Mouse (Mus musculus) macrophage (primary cell): ENCODE measurements around the gene Hipk4. TPM values are rescaled to one million over a fixed set of nuclear protein-coding genes. Genes with fewer than 3 reads are reported as not detected.

Experiments
- H3K27ac ChIP-seq: fragments of 350-480 bp; formaldehyde crosslinking; 2 replicates; pipeline ENCODE4 v1.9.0; 2021
- H3K36me3 ChIP-seq: fragments of 350-480 bp; formaldehyde crosslinking; 2 replicates; pipeline ENCODE4 v1.9.0; 2021; ENCODE audit errors: inconsistent target
- H3K4me3 ChIP-seq: fragments of 350-480 bp; formaldehyde crosslinking; 2 replicates; pipeline ENCODE4 v1.9.0; 2021; ENCODE audit errors: inconsistent target
- H3K79me2 ChIP-seq: fragments of 350-480 bp; formaldehyde crosslinking; 2 replicates; pipeline ENCODE4 v1.9.0; 2021; ENCODE audit errors: inconsistent target
- WGBS: methylation state at CpG from one replicate; pipeline ENCODE4 v1.1.7; 2026; ENCODE audit warnings: inconsistent platforms; ENCODE audit not compliant: missing documents; 5-methylcytosine and 5-hydroxymethylcytosine counted together
- polyA plus RNA-seq: library from polyadenylated mRNA; stranded (reverse); fragments of 250-400 nt; gene quantifications from 3 replicates; pipeline ENCODE4 v1.2.4, GENCODE M21; 2018; ENCODE audit warnings: inconsistent platforms
- total RNA-seq, 78 experiments: library from RNA; depleted of rRNA; stranded (reverse); fragments of 250-400 nt; gene quantifications; 1 replicate in 9 of 78; 2 replicates in 24 of 78; 3 replicates in 43 of 78; 4 replicates in 2 of 78; pipeline ENCODE4 v1.2.4; 2018; ENCODE audit warnings: inconsistent platforms in 56 of 78

Hipk4 gene
- total RNA-seq (2018; cell fraction: chromatin; rRNA removed), result under 1 TPM in 14 of 26 experiments, not detected in 12; 0.25 to 0.86 (median 0.51) TPM
- not detected for total RNA-seq (2018; cell fraction: cytosol; rRNA removed)
- under 1 TPM in 5 of 26 experiments, not detected in 21; 0.17 to 0.41 (median 0.30) TPM for total RNA-seq (2018; cell fraction: nucleus; rRNA removed)
- polyA plus RNA-seq, result 0.04 TPM in 1 of 3 replicates, not detected in the others

GRCm38 (mm10) chr7:27522967-27523366, at the start of gene Hipk4:
TSS of gene Hipk4 (plus strand) at chr7:27523267.
- H3K27ac ChIP-seq, result no peak within 1 kb of the TSS
- H3K36me3 ChIP-seq, result no peaks in the 10 kb centered on the region
- no peaks in the 10 kb centered on the region for H3K79me2 ChIP-seq
- H3K4me3 ChIP-seq, result no peak within 1 kb of the TSS
- 85% methylated on average over 5 of the region's 5 CpGs for WGBS

- Histone ChIP-seq H3K36me3 (peaks cover 13% of the 10 kb centered on the region), H3K4me3 (peak overlapping the region; percentile 96), H3K79me2 (peaks cover 24% of the 10 kb centered on the region), H3K27ac (peak overlapping the region; percentile 78)
- WGBS, result 1% methylated on average over 34 of the region's 34 CpGs
These were observed 49.1 kb upstream of the Hipk4 start for GRCm38 (mm10) chr7:27473835-27474489.

GRCm38 (mm10) chr7:27474490-27474954, 48.5 kb upstream of the Hipk4 start:
- H3K36me3 ChIP-seq, result peaks cover 13% of the 10 kb centered on the region
- peak overlapping the region; percentile 96 for H3K4me3 ChIP-seq
- 0% methylated on average over 23 of the region's 23 CpGs for WGBS
- peak overlapping the region; percentile 78 for H3K27ac ChIP-seq
- H3K79me2 ChIP-seq, result peaks cover 24% of the 10 kb centered on the region

- Histone ChIP-seq H3K79me2 (peaks cover 24% of the 10 kb centered on the region), H3K27ac (no peak overlapping the region), H3K36me3 (peaks cover 13% of the 10 kb centered on the region), H3K4me3 (no peak overlapping the region)
- 100% methylated on average over 2 of the region's 2 CpGs for WGBS
These were observed 47.5 kb upstream of the Hipk4 start for GRCm38 (mm10) chr7:27475596-27475995.

- Histone ChIP-seq H3K79me2 (peaks cover 24% of the 10 kb centered on the region), H3K4me3 (no peak overlapping the region), H3K36me3 (peaks cover 13% of the 10 kb centered on the region), H3K27ac (no peak overlapping the region)
- 96% methylated on average over 14 of the region's 14 CpGs for WGBS
These were observed 46.9 kb upstream of the Hipk4 start for GRCm38 (mm10) chr7:27476098-27476635.

- 69% methylated on average over 7 of the region's 7 CpGs for WGBS
- H3K4me3 ChIP-seq, result no peak overlapping the region
- H3K36me3 ChIP-seq, result peaks cover 13% of the 10 kb centered on the region
- no peak overlapping the region for H3K27ac ChIP-seq
- H3K79me2 ChIP-seq, result peaks cover 24% of the 10 kb centered on the region
These were observed 44.5 kb upstream of the Hipk4 start for GRCm38 (mm10) chr7:27478561-27478960.

GRCm38 (mm10) chr7:27479750-27480149, 43.3 kb upstream of the Hipk4 start:
- 100% methylated on average over 1 of the region's 1 CpGs for WGBS
- Histone ChIP-seq H3K79me2 (peaks cover 24% of the 10 kb centered on the region), H3K4me3 (no peak overlapping the region), H3K36me3 (peaks cover 13% of the 10 kb centered on the region), H3K27ac (no peak overlapping the region)

- H3K27ac ChIP-seq, result no peak overlapping the region
- H3K36me3 ChIP-seq, result peaks cover 13% of the 10 kb centered on the region
- 87% methylated on average over 3 of the region's 3 CpGs for WGBS
- H3K79me2 ChIP-seq, result peaks cover 22% of the 10 kb centered on the region
- no peak overlapping the region for H3K4me3 ChIP-seq
These were observed 42.6 kb upstream of the Hipk4 start for GRCm38 (mm10) chr7:27480506-27480905.

GRCm38 (mm10) chr7:27480927-27481626, 42.0 kb upstream of the Hipk4 start:
- H3K79me2 ChIP-seq, result peaks cover 19% of the 10 kb centered on the region
- H3K27ac ChIP-seq, result peak overlapping the region; percentile 15; the same call in 1 of the 2 replicates
- H3K36me3 ChIP-seq, result peaks cover 11% of the 10 kb centered on the region
- 19% methylated on average over 11 of the region's 11 CpGs for WGBS
- H3K4me3 ChIP-seq, result peak overlapping the region; percentile 17; the same call in 1 of the 2 replicates

GRCm38 (mm10) chr7:27481627-27481969, 41.5 kb upstream of the Hipk4 start:
- Histone ChIP-seq H3K36me3 (peaks cover 5% of the 10 kb centered on the region), H3K4me3 (peak overlapping the region; percentile 19; the same call in 1 of the 2 replicates), H3K79me2 (peaks cover 14% of the 10 kb centered on the region), H3K27ac (peak overlapping the region; percentile 72)
- 0% methylated on average over 11 of the region's 12 CpGs for WGBS

GRCm38 (mm10) chr7:27483860-27484259, 39.2 kb upstream of the Hipk4 start:
- no peak overlapping the region for H3K4me3 ChIP-seq
- WGBS, result 96% methylated on average over 4 of the region's 4 CpGs
- no peak overlapping the region for H3K27ac ChIP-seq
- H3K36me3 ChIP-seq, result no peaks in the 10 kb centered on the region
- peaks cover 24% of the 10 kb centered on the region for H3K79me2 ChIP-seq

GRCm38 (mm10) chr7:27486102-27486769, 36.8 kb upstream of the Hipk4 start:
- Histone ChIP-seq H3K79me2 (peaks cover 39% of the 10 kb centered on the region), H3K36me3 (peaks cover 7% of the 10 kb centered on the region; the same call in 1 of the 2 replicates), H3K4me3 (peak overlapping the region; percentile 47), H3K27ac (peak overlapping the region; percentile 80)
- WGBS, result 0% methylated on average over 13 of the region's 13 CpGs

GRCm38 (mm10) chr7:27486770-27487697, 36.0 kb upstream of the Hipk4 start, which contains the start of gene Sertad1:
TSS of gene Sertad1 (plus strand) at chr7:27486910.
- Histone ChIP-seq H3K27ac (peak within 1 kb of the TSS; percentile 84), H3K4me3 (peak within 1 kb of the TSS; percentile 80), H3K36me3 (peaks cover 7% of the 10 kb centered on the region; the same call in 1 of the 2 replicates), H3K79me2 (peaks cover 39% of the 10 kb centered on the region)
- WGBS, result under 1% methylated on average over 63 of the region's 80 CpGs
